Mouse (Mus musculus) myocyte (in vitro differentiated cells): Measurements from ENCODE around the gene Apof.

ENCODE experiments used
- E2F4 ChIP-seq: IDR thresholded peaks from one replicate; pipeline ENCODE4 v1.6.1; 2011; ENCODE audit warnings: mild to moderate bottlenecking, control low read depth, moderate library complexity; ENCODE audit not compliant: insufficient read depth
- POLR2A ChIP-seq: IDR thresholded peaks from one replicate; pipeline ENCODE4 v1.6.1; 2011; ENCODE audit warnings: low read depth, mild to moderate bottlenecking, control low read depth, moderate library complexity; ENCODE audit not compliant: insufficient read length
- REST ChIP-seq: IDR thresholded peaks from one replicate; pipeline ENCODE4 v1.6.1; 2011; ENCODE audit warnings: mild to moderate bottlenecking, control low read depth, moderate library complexity; ENCODE audit not compliant: insufficient read depth, insufficient read length
- USF1 ChIP-seq: IDR thresholded peaks from one replicate; pipeline ENCODE4 v1.6.1; 2011; ENCODE audit warnings: low read depth, mild to moderate bottlenecking, control low read depth, moderate library complexity

DNA sequence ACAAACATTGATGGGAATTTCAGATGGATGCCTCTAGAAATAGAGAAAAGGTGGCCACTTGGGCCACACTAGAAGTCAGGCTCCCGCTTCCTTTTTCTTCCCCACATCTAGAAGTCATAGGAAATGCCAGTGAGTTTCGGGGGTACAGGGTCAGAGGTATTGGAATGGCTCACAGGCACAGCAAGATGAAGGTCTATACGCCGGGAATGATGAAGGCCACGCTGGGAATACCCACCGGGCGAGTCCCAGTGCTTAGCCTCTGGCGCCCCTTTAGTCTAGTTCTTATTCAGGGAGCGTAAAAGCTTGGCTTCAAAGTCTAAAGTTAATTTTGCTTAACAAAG lies 34.3 kb downstream of the Apof start:
- TF ChIP-seq POLR2A, result no peak
- no peak for TF ChIP-seq USF1
- no peak for TF ChIP-seq REST
- no peak for TF ChIP-seq E2F4
